Mouse (Mus musculus): ENCODE data around the gene Cntn4. TPM values are rescaled to one million over a fixed set of nuclear protein-coding genes. Genes with fewer than 3 reads are reported as not detected.

Cntn4 gene
- total RNA-seq, 1 experiment from 2014 or later = 0.29 TPM

DNA sequence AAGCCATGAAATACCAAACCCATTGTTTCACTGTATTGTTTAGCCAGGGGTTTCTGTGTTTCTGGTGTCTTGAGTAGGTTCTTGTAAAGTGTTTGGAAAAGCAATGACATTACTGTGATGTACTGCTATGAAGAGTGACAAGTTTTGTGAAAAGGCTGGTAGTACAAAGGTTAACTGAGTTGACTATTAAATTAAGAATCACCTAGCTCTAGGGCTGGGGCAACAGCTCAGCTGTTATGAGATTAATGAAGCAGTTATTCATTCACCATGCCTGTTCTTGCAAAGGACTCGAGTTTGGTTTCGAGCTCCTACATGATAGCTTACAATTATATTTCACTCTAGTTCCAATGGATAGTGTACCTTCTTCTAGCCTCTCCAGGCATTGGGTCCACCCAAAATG is 371.4 kb downstream of the Cntn4 start:
- no peak for ATAC-seq (replicated peaks; ENCODE audit: insufficient number of reproducible peaks, low FRiP score, low TSS enrichment, poor library complexity, severe bottlenecking)

DNA sequence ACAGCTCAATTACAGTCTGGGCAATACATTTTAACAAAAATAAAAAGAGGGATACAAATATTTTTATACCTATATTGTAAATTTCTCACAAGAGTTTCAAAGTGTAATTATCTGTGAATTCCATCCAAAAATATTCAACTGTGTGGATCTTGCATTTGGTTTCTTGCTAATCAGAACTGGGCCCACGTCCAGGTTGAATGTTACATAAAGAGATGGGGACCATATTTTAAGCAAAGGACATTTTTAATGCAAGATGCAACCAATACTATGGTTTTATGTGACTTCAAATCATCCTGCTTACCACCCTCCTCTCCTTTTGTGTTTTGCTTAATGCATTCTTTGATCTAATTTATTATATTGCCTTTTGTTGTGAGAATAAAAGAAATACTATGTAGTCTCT is 378.7 kb downstream of the Cntn4 start:
- ATAC-seq (replicated peaks; ENCODE audit: insufficient number of reproducible peaks, low FRiP score, low TSS enrichment, poor library complexity, severe bottlenecking) = no peak

DNA sequence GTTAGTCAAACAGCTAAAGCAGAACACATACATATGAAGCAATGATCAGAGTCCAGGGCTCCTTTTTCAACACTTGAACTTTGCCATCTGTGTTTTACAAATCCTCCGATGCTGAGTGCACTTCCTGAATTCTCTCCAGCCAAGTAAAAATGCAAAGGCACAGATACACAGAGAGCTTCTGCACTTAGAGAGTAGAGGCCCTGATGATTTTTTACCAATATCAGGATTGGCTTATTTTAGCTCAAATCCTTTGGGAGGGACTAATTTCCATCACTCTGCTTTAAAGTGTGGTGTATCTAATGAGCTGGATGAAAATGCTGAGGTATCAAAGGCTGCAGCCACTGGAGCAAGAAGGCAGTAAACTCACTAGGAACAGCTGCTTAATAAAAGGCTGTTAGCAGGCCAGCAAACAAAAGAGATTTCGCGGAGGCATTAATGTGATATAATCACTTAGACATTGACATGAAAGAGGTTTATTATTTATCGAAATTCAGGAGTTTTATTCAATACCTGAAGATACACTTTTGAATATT is 400.7 kb downstream of the Cntn4 start:
- ATAC-seq (replicated peaks; ENCODE audit: insufficient number of reproducible peaks, low FRiP score, low TSS enrichment, poor library complexity, severe bottlenecking) = no peak

DNA sequence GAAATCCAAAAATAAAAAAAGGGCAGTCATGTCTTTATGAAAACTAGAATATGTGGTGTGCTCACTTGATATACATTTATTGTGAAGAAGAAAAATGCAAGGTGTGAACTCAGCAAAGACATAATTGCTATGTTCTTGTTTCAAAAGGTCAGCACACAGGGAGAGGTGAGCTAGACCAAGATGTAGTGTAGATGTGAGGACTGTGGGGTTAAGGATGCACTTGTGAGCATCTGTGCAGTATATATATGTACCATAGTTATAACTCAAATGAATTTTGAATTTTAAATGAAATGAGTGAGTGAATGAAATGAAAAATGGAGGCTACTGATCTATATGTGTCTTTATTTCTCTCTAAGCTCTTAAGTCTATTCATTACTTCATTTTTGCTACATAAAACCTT is 401.2 kb downstream of the Cntn4 start:
- no peak for ATAC-seq (replicated peaks; ENCODE audit: insufficient number of reproducible peaks, low FRiP score, low TSS enrichment, poor library complexity, severe bottlenecking)

DNA sequence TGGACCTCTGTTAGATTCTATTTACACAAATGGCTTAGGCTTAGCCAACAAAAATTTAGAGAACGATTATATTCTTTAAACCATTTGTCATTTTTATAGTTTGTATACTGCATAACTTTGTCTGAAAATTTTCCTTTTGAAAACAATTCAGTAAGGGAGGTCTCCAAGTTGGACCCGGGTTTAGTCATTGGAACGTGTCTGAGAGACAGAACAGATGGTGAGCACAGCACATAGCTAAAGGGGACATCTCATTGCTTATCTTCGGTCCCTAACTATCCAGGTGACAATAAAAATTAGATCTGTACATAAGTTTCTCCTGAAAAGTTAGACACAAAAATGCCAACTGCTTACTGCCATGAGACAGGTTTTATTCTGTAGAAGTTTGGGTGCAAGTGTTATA is 420.4 kb downstream of the Cntn4 start:
- no peak for ATAC-seq (replicated peaks; ENCODE audit: insufficient number of reproducible peaks, low FRiP score, low TSS enrichment, poor library complexity, severe bottlenecking)

DNA sequence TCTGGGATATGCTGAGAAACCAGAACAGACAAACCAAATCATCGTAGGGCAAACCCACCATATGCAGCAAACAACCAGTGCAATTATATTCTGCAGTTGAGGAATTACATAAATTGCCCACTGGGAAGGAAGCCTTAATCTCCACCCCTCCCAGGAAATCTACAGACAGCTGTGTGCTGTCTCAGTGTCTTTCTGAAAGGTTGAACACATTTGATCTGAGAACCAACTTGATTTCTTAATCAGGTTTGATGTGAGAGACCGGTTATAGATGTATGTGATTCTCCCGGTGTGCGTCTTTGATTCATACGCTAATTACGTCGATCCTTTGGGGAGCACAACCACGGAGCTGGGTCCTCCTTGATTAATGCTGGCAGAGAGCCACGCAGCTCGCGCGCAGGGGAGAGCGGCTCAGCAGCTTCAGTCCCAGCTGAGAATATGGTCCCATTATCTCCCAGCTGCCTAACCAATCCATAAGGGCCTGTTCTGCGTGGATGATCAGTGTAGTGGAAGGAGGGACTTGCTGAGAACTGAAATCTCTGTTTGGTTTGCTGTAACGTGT is 441.1 kb downstream of the Cntn4 start:
- 0 out of 2 replicates have a peak, but pooled peaks have one; percentile 17 for ATAC-seq (replicated peaks; ENCODE audit: insufficient number of reproducible peaks, low FRiP score, low TSS enrichment, poor library complexity, severe bottlenecking)

DNA sequence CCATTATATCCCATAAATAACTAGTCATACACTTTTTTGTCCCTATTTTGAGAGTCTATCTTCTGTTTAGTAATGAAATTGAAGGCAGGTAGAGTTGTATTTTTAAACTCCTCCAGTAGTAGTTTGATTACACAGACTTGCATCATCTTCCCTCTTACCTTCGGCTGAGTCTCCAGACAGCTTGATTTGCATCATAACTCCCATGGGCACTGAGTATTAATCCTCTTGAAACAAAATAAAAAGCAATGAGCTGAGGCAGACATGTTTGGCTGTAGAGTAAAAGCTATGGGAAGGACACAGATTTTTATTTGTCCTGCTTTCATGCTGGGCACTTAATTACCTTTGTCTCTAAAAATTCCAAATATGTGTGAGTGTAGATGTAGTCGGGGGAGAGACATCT is 476.1 kb downstream of the Cntn4 start:
- ATAC-seq (replicated peaks; ENCODE audit: insufficient number of reproducible peaks, low FRiP score, low TSS enrichment, poor library complexity, severe bottlenecking) = no peak

DNA sequence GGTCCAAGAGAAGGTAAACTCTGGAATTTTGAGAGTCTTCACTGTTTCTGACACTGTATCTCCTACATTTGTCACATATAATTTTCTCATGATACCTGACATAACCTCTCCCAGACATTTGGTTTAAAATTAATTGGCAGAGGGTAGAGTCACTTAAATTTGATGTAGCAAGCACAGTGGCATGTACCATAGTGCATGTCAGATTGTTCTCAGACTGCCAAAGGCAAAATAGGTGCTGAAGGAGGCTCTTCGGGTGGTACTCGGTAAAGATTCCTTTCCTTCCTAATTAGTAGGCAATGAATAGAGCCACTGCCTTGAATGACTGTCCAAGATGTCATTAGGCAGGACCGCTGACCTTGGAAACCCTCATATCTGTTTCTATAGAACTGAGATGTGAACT is 477.9 kb downstream of the Cntn4 start:
- no peak for ATAC-seq (replicated peaks; ENCODE audit: insufficient number of reproducible peaks, low FRiP score, low TSS enrichment, poor library complexity, severe bottlenecking)

DNA sequence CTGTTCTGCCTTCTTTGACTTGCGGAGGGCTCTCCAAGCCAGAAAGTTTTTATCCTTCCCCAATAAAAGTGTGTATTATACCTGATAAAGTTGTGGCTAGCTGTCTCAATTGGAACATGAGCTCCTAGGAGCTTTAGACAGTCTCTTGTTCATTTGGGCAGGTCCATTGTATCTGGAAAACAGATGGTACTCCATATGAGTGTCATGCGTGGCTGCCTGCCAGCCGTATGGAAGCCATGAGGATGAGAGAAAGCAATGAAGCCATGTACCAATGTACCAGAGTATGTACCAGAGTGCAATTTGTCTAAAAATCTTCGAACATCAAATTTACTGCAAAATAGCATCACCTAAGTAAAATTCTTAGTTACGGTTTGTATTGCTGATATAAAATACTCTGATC is 500.1 kb downstream of the Cntn4 start:
- ATAC-seq (replicated peaks; ENCODE audit: insufficient number of reproducible peaks, low FRiP score, low TSS enrichment, poor library complexity, severe bottlenecking) = no peak

DNA sequence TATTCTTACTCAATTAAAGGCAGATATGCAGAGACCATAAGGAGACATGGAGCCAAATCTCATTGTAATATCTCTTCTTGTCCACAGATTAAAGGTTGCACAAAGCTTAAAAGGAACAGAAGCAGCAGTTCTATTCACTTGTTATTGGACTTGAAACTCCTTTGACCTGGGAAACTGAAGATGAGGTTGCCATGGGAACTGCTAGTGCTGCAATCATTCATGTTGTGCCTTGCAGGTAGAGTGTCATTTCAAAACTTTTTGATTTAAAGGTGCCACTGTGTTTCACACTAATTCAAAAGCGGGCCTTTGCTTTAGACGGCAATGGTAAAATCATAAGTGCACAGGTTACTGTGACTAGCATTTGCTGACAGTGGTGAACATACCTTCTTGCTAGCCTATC is 504.1 kb downstream of the Cntn4 start:
- no peak for ATAC-seq (replicated peaks; ENCODE audit: insufficient number of reproducible peaks, low FRiP score, low TSS enrichment, poor library complexity, severe bottlenecking)

DNA sequence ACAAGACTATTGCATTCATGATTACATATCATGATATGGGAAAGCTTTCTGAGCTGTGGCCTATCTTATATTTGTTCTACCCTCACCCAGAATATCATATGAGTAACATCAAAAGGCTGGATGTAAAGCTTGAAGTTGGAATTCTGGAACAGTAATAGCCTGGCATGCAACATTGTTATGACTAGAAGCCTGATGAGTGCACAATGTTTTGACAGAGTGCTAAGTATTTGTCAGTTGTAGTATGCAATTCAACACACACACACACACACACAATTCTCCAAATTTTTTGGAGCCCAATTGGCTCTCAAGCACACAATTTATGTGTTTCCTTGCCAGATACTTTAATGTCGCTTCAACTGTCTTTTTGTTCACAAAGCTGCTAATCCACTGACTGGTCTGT is 523.5 kb downstream of the Cntn4 start:
- ATAC-seq (replicated peaks; ENCODE audit: insufficient number of reproducible peaks, low FRiP score, low TSS enrichment, poor library complexity, severe bottlenecking) = no peak

DNA sequence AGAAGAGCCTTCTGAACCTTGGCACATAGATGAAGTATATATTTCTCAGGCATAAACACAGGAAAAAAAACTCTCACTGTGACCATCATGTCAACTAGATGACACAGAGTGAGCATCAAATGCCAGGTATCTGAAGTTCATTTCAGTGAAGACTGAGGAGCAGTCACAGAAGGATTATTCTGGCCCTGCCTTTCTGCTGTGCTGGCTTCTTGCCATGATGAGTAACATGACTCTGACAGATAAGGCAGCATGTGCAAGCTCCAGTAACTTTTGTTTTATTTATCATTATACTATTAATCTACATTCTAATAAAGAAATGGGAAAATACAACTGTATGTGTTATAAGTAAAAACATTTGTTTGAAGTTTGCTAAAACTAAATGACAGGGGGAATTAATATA is 529.9 kb downstream of the Cntn4 start:
- no peak for ATAC-seq (replicated peaks; ENCODE audit: insufficient number of reproducible peaks, low FRiP score, low TSS enrichment, poor library complexity, severe bottlenecking)

DNA sequence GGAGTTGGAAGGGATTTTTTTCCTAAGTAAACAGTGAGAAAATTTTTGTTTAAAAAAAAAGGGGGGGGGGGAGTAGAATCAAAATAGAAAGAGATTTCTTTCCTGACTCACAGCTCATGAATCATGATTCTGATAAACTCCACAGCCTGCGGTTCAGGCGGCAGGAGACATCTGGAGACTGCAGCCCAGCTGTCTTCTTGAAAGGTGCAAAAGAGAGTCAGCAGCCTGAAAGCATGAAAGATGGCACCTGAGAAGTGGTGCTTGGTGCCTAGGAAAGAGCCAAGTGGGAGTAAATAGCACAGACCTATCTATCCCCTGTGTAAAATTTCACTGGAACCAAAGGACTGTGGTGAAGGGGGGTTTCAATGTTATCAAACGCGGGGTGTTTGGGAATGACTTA is 535.6 kb downstream of the Cntn4 start:
- no peak for ATAC-seq (replicated peaks; ENCODE audit: insufficient number of reproducible peaks, low FRiP score, low TSS enrichment, poor library complexity, severe bottlenecking)

DNA sequence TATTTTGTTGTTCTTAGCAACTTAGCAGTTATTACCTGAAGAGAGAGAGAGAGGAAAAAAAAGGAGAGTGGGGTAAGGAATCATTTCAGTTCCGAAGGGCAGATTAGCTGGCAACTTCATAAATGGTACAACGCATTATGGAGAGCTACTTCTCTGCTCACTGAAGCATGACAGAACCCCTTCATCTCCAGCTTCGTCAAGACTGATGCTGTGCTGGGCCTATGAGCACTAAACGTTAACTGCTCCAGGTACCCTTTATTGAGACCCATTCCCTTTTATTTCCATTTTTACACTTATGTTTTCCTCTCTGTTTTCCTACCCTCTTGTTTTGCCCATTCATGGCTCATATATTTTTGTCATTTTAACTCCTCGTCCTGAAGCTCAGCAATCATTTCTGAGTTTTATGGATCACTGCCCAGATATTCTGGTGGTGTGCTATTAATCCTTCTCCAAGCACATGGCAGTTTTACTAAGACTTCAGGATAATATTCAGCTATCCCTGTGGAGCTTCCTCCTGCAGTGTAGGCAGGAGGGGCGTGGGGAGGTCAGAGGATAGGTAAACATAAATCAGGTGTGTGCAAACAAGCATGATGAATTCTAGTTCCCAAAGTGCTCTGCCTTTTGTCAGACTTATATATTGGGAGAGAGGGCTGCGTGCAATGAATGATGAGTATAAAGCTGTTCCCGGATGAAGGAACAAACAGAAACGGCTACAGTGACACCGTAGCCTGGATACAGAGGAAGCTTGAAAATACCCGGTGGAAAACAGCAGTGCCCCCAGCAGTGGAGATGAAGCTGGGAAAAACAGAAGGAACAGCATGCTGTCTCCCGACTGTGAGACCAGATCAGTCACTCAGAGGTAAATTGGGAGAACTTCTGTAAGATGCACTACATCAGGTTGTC is 559.8 kb downstream of the Cntn4 start:
- ATAC-seq (replicated peaks; ENCODE audit: insufficient number of reproducible peaks, low FRiP score, low TSS enrichment, poor library complexity, severe bottlenecking) = no peak

DNA sequence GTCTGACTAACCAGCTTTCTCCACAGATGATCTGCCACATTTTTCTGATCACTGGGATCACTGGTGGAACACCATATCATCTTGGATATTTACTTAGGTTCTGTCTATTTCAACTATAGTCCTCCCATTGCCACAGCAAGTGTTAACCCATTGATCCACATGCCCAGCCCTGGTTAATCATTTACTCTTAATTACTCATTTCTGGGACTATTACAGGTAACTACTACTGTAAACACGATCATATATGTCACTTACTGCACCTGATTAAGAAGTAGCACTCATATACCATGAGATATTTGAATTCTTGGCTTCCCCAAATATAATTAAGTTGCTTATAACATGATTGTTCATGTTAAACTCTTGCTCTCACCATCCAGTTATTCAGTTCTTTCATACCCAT is 564.1 kb downstream of the Cntn4 start:
- ATAC-seq (replicated peaks; ENCODE audit: insufficient number of reproducible peaks, low FRiP score, low TSS enrichment, poor library complexity, severe bottlenecking) = no peak

DNA sequence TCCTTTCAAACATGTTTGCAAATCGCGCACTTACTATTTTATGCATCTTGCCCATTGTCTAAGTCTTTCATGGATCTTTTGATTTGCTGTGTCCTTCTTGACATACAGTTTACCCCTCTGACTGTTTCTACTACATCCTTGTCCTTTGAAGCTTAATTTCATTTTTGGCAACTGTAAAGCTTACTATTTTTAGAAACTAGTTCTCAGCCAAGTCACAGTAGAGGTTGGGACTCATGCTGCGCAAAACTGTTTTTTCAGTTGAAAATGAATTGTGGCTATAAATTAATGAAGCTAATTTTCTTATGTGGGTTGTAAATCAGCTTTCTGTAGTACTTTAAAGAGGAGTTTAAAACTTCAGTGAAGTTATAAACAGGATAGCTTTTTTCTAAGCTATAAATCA is 585.9 kb downstream of the Cntn4 start:
- no peak for ATAC-seq (replicated peaks; ENCODE audit: insufficient number of reproducible peaks, low FRiP score, low TSS enrichment, poor library complexity, severe bottlenecking)

DNA sequence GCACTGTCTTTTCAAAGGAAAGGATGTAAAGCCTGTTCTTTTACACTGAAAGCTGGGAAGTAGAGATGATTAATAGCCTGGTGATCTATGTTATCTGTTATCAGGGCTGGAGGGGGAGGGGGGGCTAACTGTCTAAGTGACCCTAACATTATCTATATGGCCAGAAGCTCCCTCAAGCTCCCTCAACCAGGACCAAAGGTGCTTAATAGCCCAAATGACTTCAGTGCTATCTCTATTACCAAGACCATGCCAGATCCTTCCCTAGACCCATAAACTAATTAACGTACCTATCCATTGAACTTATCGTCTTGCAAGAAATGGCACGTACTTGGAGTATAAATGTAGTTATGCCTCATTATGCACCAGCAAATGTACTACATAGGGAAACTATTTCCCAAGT is 588.0 kb downstream of the Cntn4 start:
- no peak for ATAC-seq (replicated peaks; ENCODE audit: insufficient number of reproducible peaks, low FRiP score, low TSS enrichment, poor library complexity, severe bottlenecking)

DNA sequence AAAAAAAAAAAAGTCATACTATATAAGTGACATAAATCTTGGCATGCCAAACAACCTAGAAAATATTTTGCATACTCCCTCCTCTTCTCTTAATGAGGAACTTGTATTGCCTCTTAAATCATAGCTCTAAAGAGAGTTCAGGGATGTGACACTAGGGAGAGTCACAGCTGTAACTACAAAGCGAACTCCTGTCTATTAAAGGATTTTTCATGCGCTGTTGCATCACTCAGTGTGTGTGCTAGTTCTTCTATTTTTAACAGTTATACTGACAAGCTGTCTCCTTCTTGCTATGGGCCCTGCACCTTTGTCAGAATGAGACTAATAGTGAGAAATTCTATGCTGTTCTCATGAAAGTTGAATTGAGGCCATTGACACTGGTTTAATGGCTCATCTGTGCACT is 588.8 kb downstream of the Cntn4 start:
- no peak for ATAC-seq (replicated peaks; ENCODE audit: insufficient number of reproducible peaks, low FRiP score, low TSS enrichment, poor library complexity, severe bottlenecking)

DNA sequence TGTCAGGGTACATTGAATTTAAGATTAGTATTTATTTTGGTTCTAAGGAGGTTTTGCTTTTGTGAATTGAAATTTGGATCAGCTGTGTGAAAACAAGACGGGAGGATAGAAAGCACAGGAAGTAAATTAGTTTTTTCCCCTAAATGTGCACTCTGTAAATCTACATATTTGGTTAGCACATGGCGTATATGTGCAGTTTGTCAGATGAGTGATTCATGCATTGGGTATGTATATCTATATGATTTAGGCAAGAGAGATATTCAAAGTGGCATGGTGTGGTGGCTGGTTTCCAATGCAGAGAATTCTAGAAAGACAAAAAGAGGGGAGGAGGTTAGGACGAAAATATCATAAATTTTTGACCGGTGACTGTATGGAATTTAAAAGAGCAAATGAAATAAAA is 591.3 kb downstream of the Cntn4 start:
- no peak for ATAC-seq (replicated peaks; ENCODE audit: insufficient number of reproducible peaks, low FRiP score, low TSS enrichment, poor library complexity, severe bottlenecking)

DNA sequence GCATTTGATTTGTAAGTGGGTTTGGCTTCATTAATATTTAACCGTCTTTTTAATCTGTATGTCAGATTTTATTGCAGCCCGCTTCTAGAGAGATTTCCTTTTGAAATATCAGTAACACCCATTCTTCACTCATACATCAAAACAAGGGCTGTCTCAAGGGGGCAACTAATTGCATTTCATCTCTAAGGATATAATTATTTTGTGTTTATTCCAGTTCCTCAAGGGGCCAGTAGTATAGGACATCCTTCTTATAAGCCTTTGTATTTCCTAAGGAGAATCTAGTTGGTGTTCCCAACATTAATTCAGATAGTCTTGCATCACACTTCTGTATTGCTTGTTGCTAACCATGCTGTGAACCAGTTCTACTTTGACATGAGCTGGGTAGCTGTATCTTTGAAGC is 599.7 kb downstream of the Cntn4 start:
- no peak for ATAC-seq (replicated peaks; ENCODE audit: insufficient number of reproducible peaks, low FRiP score, low TSS enrichment, poor library complexity, severe bottlenecking)
